Mouse (Mus musculus) midbrain, postnatal 0 days (tissue): ENCODE results near the gene Slc9a3. TPM values are rescaled to one million over a fixed set of nuclear protein-coding genes. Genes with fewer than 3 reads are reported as not detected.

ENCODE experiments used
- ATAC-seq: fragments of 200-750 bp; cut with Nextera tagmentation; 2 replicates; pipeline ENCODE4 v1.8.0; 2017; ENCODE audit warnings: moderate number of reproducible peaks, mild to moderate bottlenecking, moderate TSS enrichment, moderate library complexity; ENCODE audit not compliant: low FRiP score
- DNase-seq: peaks from one replicate; pipeline ENCODE4 v3.0.0-alpha.2; 2015; ENCODE audit warnings: low spot score
- H3K27ac ChIP-seq: fragments of 300-500 bp; sonication (generic); 2 replicates; pipeline ENCODE4 v1.5.1; 2014; ENCODE audit warnings: low read depth, mild to moderate bottlenecking, low read length, mixed read lengths
- H3K27me3 ChIP-seq: fragments of 300-500 bp; sonication (generic); 2 replicates; pipeline ENCODE4 v1.6.1; 2014; ENCODE audit warnings: low read length, control low read depth, mixed read lengths; ENCODE audit not compliant: insufficient read depth
- H3K36me3 ChIP-seq: fragments of 300-500 bp; sonication (generic); 2 replicates; pipeline ENCODE4 v1.6.1; 2014; ENCODE audit warnings: low read length, control low read depth, mixed read lengths; ENCODE audit not compliant: insufficient read depth
- H3K4me1 ChIP-seq: fragments of 300-500 bp; sonication (generic); 2 replicates; pipeline ENCODE4 v1.6.1; 2014; ENCODE audit warnings: mild to moderate bottlenecking, control low read depth, antibody characterized with exemption, low read length, mixed read lengths; ENCODE audit not compliant: insufficient read depth
- H3K4me2 ChIP-seq: fragments of 300-500 bp; sonication (generic); 2 replicates; pipeline ENCODE4 v1.6.1; 2014; ENCODE audit warnings: low read depth, mild to moderate bottlenecking, low read length, mixed read lengths; ENCODE audit not compliant: poor library complexity, severe bottlenecking
- H3K4me3 ChIP-seq: fragments of 300-500 bp; sonication (generic); 2 replicates; pipeline ENCODE4 v1.5.1; 2014; ENCODE audit warnings: low read depth, mild to moderate bottlenecking, low read length, moderate library complexity
- H3K9ac ChIP-seq: fragments of 300-500 bp; sonication (generic); replicated peaks from 2 replicates; pipeline ENCODE4 v1.6.1; 2014; ENCODE audit warnings: mild to moderate bottlenecking, low read length, moderate library complexity, mixed read lengths; ENCODE audit not compliant: poor library complexity, severe bottlenecking
- H3K9me3 ChIP-seq: fragments of 300-500 bp; sonication (generic); 2 replicates; pipeline ENCODE4 v1.6.1; 2016; ENCODE audit warnings: low read length, control low read depth
- CTCF ChIP-seq: IDR thresholded peaks from 2 replicates; pipeline ENCODE4 v1.5.1; 2016; ENCODE audit warnings: antibody characterized with exemption, mild to moderate bottlenecking
- WGBS: fragments of 180-500 bp; shearing (Covaris S2); extraction: QIAGEN DNeasy Blood & Tissue Kit; methylation state at CpG from one replicate; pipeline ENCODE4 v1.1.7; 2014; 5-methylcytosine and 5-hydroxymethylcytosine counted together
- polyA plus RNA-seq: library from polyadenylated mRNA; unstranded; fragments of >200 nt; fragmentation: Nextera tagmentation; extraction: Ambion mirVana; gene quantifications from 2 replicates; pipeline ENCODE4 v1.2.1, GENCODE M21; 2015
- total RNA-seq: library from RNA; depleted of rRNA; stranded (reverse); fragments of >200 nt; gene quantifications from 2 replicates; pipeline ENCODE4 v1.2.3, GENCODE M21; 2014

Gene Slc9a3
- total and polyA plus RNA-seq, 2 experiments from 2014 or later, result 0.49 to 1.1 TPM

- Histone ChIP-seq H3K4me3 (peak overlapping the region; percentile 39), H3K9me3 (no peaks in the 10 kb centered on the region), H3K36me3 (peaks cover 23% of the 10 kb centered on the region), H3K9ac (peak overlapping the region; percentile 61; the same call in 1 of the 2 replicates), H3K27me3 (no peaks in the 10 kb centered on the region), H3K4me2 (peak overlapping the region; percentile 78), H3K27ac (no peak overlapping the region), H3K4me1 (no peaks in the 10 kb centered on the region)
- TF ChIP-seq CTCF, result no peak
- WGBS, result 5% methylated on average over 7 of the region's 9 CpGs
- DNase-seq, result peak; percentile 11
- peak; percentile 50 for ATAC-seq
Measured at GRCm38 (mm10) chr13:74167057-74167413, 45.8 kb downstream of the Slc9a3 start.

GRCm38 (mm10) chr13:74167492-74167891 is 46.2 kb downstream of the Slc9a3 start:
- Histone ChIP-seq H3K27me3 (no peaks in the 10 kb centered on the region), H3K9me3 (no peaks in the 10 kb centered on the region), H3K4me1 (no peaks in the 10 kb centered on the region), H3K9ac (no peak overlapping the region), H3K4me3 (no peak overlapping the region), H3K36me3 (peaks cover 24% of the 10 kb centered on the region), H3K27ac (no peak overlapping the region), H3K4me2 (peak overlapping the region; percentile 78; the same call in 1 of the 2 replicates)
- 92% methylated on average over 2 of the region's 2 CpGs for WGBS
- ATAC-seq, result peak; percentile 20; the same call in 1 of the 2 replicates
- TF ChIP-seq CTCF, result no peak
- DNase-seq, result no peak

GRCm38 (mm10) chr13:74169446-74170164 is 48.3 kb downstream of the Slc9a3 start:
- no peak overlapping the region for H3K4me2 ChIP-seq
- ATAC-seq (no peak), DNase-seq (no peak)
- no peaks in the 10 kb centered on the region for H3K4me1 ChIP-seq
- TF ChIP-seq CTCF, result no peak
- no peaks in the 10 kb centered on the region for H3K27me3 ChIP-seq
- H3K9ac ChIP-seq, result no peak overlapping the region
- H3K9me3 ChIP-seq, result no peaks in the 10 kb centered on the region
- H3K27ac ChIP-seq, result no peak overlapping the region
- H3K4me3 ChIP-seq, result no peak overlapping the region
- peaks cover 40% of the 10 kb centered on the region for H3K36me3 ChIP-seq
- WGBS, result 87% methylated on average over 10 of the region's 10 CpGs

- Histone ChIP-seq H3K4me3 (no peak overlapping the region), H3K36me3 (peaks cover 50% of the 10 kb centered on the region), H3K4me1 (no peaks in the 10 kb centered on the region), H3K9ac (no peak overlapping the region), H3K27ac (no peak overlapping the region), H3K4me2 (no peak overlapping the region), H3K27me3 (no peaks in the 10 kb centered on the region), H3K9me3 (no peaks in the 10 kb centered on the region)
- WGBS, result over 99% methylated on average over 5 of the region's 5 CpGs
- TF ChIP-seq CTCF, result no peak
- DNase-seq (no peak), ATAC-seq (no peak)
Measured at GRCm38 (mm10) chr13:74172036-74172435, 50.8 kb downstream of the Slc9a3 start.

DNA sequence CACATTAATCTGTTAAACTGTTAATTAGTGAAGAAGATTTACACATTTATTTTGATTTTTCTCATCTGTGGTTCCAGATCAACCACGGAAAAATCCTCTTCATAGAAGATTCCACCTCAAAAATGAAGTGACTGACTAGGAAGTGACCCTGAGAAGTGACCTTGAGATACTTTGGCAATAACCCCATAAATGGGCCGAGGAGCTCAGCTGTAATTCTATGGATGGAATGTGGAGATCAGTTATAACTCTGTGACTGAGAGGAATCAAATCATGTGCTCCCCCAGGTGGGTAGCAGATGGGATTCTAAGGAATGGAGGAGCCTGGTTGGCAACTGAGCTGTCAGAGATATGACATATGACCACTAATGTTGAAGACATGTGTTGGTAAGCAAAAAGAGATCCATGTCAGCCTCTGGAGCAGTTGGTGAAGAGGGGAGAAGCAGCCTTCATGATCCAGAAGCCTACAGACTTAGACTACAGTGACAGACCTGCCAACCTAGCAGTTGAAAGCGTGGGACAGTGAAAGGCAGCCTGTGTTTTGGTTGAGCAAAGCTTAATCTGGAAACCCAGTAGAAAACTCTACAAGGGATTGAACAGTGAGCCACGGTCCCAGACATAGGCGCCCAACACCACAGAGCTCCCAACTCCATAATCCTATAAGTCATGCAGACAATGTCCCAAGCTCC is 61.9 kb downstream of the Slc9a3 start:
- WGBS, result 94% methylated on average over 5 of the region's 5 CpGs
- Histone ChIP-seq H3K9ac (no peak overlapping the region), H3K27me3 (no peaks in the 10 kb centered on the region), H3K4me3 (no peak overlapping the region), H3K4me1 (no peaks in the 10 kb centered on the region), H3K27ac (no peak overlapping the region), H3K36me3 (peaks cover 33% of the 10 kb centered on the region), H3K9me3 (no peaks in the 10 kb centered on the region), H3K4me2 (no peak overlapping the region)
- no peak for TF ChIP-seq CTCF
- DNase-seq, result no peak
- ATAC-seq, result no peak

DNA sequence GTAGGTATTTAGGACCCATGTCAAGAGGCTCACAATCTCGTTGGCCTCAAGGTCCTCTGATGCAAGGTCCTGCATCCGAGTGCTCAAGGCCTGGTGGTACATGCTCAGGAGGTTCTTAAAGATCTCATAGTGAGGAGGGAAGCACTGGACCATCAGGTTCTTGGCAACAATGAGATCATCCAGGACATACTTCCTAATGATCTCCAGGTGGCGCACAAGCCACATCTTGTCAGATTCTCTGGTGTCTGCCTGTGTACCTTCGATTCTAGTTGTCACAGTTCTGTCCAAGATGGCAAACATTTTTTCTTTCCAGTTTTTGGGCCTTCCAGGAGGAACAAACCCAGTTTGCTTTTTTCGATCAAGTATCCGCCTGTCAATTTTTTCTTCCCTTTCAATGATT is 71.4 kb downstream of the Slc9a3 start:
- no peaks in the 10 kb centered on the region for H3K27me3 ChIP-seq
- peak; percentile 54; the same call in 1 of the 2 replicates for ATAC-seq
- peak; percentile 79 for DNase-seq
- no peak overlapping the region for H3K4me3 ChIP-seq
- no peak overlapping the region for H3K9ac ChIP-seq
- H3K4me1 ChIP-seq, result no peaks in the 10 kb centered on the region
- no peaks in the 10 kb centered on the region for H3K9me3 ChIP-seq
- H3K27ac ChIP-seq, result no peak overlapping the region
- peak; percentile 74 for TF ChIP-seq CTCF
- H3K36me3 ChIP-seq, result peaks cover 34% of the 10 kb centered on the region
- H3K4me2 ChIP-seq, result no peak overlapping the region
- 84% methylated on average over 6 of the region's 6 CpGs for WGBS
